Mouse (Mus musculus) olfactory bulb, adult 2 months (tissue): ENCODE measurements around the gene Tedc2.

Experiments
- CTCF ChIP-seq: fragments of 200-500 bp; IDR thresholded peaks from 2 replicates; pipeline ENCODE4 v1.5.1; 2012; ENCODE audit warnings: low read depth, mild to moderate bottlenecking, low read length, moderate library complexity; ENCODE audit not compliant: insufficient read depth
- POLR2A ChIP-seq: fragments of 200-500 bp; IDR thresholded peaks from 2 replicates; pipeline ENCODE4 v1.6.1; 2012; ENCODE audit warnings: mild to moderate bottlenecking, low read depth, low read length, moderate library complexity; ENCODE audit not compliant: insufficient read depth

- TF ChIP-seq CTCF (no peak), POLR2A (no peak)
These were observed 51.9 kb downstream of the Tedc2 start for GRCm38 (mm10) chr17:24168590-24169277.
